Mouse (Mus musculus): ENCODE data around the gene Gm28048. TPM values are rescaled to one million over a fixed set of nuclear protein-coding genes. Genes with fewer than 3 reads are reported as not detected.
A peak's percentile ranks its signal among the peaks of the same experiment; 100 is the strongest.

Gene Gm28048
- total and polyA plus RNA-seq, 2 experiments from 2014 or later, result 2.7 TPM; not detected in 1

DNA sequence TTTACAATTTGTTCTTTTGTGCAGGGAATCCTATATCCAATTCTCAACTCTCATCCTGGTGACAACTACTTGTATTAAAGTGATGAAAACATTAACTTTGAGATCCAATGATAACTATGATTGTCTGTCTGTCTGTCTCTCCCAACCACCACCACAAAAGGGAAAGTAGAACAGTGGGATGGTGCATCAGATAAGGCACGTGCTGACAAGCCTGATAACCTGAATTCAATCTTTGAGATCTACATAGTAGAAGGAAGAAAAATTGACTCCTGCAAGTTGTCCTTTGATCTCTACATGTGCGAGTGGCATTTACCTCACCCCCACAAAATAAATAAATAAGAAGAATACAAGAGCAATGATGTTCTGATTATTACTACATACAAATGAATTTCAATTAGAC, 62.6 kb downstream of the Gm28048 start:
- no peak for DNase-seq (ENCODE audit: low spot score)
- Histone ChIP-seq H3K4me3 (ENCODE audit: low read depth, low read length) (no peak overlapping the region), H3K4me2 (ENCODE audit: low read depth, low read length, poor library complexity, severe bottlenecking) (no peak overlapping the region), H3K4me1 (ENCODE audit: insufficient read depth, low read length) (no peaks in the 10 kb centered on the region), H3K27ac (ENCODE audit: low read depth, low read length) (no peak overlapping the region), H3K27me3 (ENCODE audit: insufficient read depth, low read length) (no peaks in the 10 kb centered on the region), H3K9ac (replicated peaks; ENCODE audit: low read length, poor library complexity, severe bottlenecking) (no peak overlapping the region), H3K36me3 (ENCODE audit: insufficient read depth, low read length) (no peaks in the 10 kb centered on the region), H3K9me3 (ENCODE audit: low read length) (no peaks in the 10 kb centered on the region)
- no peak for ATAC-seq (ENCODE audit: low FRiP score)
- WGBS, result 78% methylated on average over 2 of the region's 2 CpGs
- TF ChIP-seq CTCF (IDR thresholded peaks at IDR 0.05), result no peak

DNA sequence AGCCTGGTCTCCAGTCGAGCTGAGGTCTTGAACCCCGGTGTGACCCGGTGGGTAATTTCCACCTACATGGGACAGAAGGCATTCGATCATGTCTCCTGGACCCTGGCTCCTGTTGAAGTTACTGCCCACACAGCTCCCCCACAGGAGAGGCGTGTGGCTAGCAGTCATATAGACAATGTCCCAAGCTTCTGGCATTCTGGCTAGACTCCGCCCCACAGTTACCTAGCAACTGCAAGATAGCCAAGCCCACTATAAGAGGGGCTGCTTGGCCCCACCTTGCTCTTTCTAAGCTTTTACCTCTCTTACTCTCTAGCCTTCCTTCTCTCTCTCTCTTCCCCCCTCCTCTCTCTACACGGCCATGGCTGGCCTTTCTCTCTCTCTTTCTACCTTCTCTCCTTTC, 64.1 kb downstream of the Gm28048 start:
- no peak overlapping the region for H3K9ac ChIP-seq (replicated peaks; ENCODE audit: low read length, poor library complexity, severe bottlenecking)

DNA sequence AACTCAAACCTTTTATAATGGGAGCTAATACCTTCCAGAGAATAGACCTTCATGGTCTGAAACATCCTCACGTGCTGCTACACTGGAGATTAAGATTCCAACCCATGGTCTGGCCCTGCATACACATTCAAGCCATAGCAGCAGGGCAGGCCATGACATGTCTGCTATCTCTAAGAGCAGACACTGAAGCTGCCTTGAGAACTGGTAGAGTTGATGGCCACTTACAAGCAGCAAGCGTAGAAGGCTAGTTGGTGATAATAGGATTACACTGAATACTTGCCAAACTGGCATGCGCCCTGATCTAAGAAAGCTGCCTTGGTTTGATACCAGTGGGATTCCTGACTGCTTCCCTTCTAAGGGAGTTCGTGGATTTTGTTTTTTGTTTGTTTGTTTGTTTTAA, 68.1 kb downstream of the Gm28048 start:
- Histone ChIP-seq H3K4me3 (ENCODE audit: low read depth, low read length) (no peak overlapping the region), H3K9me3 (ENCODE audit: low read length) (no peaks in the 10 kb centered on the region), H3K4me1 (ENCODE audit: insufficient read depth, low read length) (no peaks in the 10 kb centered on the region), H3K27ac (ENCODE audit: low read depth, low read length) (no peak overlapping the region), H3K4me2 (ENCODE audit: low read depth, low read length, poor library complexity, severe bottlenecking) (no peak overlapping the region), H3K36me3 (ENCODE audit: insufficient read depth, low read length) (no peaks in the 10 kb centered on the region), H3K27me3 (ENCODE audit: insufficient read depth, low read length) (no peaks in the 10 kb centered on the region), H3K9ac (replicated peaks; ENCODE audit: low read length, poor library complexity, severe bottlenecking) (no peak overlapping the region)
- no peak for ATAC-seq (ENCODE audit: low FRiP score)
- no peak for TF ChIP-seq CTCF (IDR thresholded peaks at IDR 0.05)
- 58% methylated on average over 4 of the region's 4 CpGs for WGBS
- DNase-seq (ENCODE audit: low spot score), result peak; percentile 11

More for the DNA sequence above, 64.1 kb downstream of the Gm28048 start:
- no peaks in the 10 kb centered on the region for H3K36me3 ChIP-seq (ENCODE audit: insufficient read depth, low read length)
- H3K4me3 ChIP-seq (ENCODE audit: low read depth, low read length), result no peak overlapping the region
- no peak for ATAC-seq (ENCODE audit: low FRiP score)
- no peak for DNase-seq (ENCODE audit: low spot score)
- TF ChIP-seq CTCF (IDR thresholded peaks at IDR 0.05), result no peak
- no peak overlapping the region for H3K4me2 ChIP-seq (ENCODE audit: low read depth, low read length, poor library complexity, severe bottlenecking)
- no peaks in the 10 kb centered on the region for H3K9me3 ChIP-seq (ENCODE audit: low read length)
- no peaks in the 10 kb centered on the region for H3K4me1 ChIP-seq (ENCODE audit: insufficient read depth, low read length)
- H3K27ac ChIP-seq (ENCODE audit: low read depth, low read length), result no peak overlapping the region
- 94% methylated on average over 7 of the region's 7 CpGs for WGBS
- no peaks in the 10 kb centered on the region for H3K27me3 ChIP-seq (ENCODE audit: insufficient read depth, low read length)

DNA sequence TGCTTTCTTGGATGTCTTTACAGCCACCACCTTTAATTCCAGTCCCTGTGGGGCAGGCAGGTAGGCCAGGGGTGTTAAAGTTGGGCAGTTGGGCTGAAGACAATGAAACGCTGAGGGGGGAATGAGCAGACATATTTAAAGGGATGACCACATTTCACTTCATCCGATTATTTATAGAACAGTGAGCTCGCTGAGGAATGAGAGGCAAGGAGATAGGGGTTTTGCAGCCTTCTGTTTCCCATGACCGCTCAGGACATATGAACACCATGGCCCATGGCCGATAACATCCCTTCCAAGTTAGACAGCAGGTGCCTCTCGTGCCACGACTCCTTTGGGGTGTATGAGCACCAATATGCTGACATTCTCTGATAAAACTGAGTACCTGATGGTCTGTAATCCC, 70.1 kb downstream of the Gm28048 start:
- H3K9ac ChIP-seq (replicated peaks; ENCODE audit: low read length, poor library complexity, severe bottlenecking), result no peak overlapping the region

DNA sequence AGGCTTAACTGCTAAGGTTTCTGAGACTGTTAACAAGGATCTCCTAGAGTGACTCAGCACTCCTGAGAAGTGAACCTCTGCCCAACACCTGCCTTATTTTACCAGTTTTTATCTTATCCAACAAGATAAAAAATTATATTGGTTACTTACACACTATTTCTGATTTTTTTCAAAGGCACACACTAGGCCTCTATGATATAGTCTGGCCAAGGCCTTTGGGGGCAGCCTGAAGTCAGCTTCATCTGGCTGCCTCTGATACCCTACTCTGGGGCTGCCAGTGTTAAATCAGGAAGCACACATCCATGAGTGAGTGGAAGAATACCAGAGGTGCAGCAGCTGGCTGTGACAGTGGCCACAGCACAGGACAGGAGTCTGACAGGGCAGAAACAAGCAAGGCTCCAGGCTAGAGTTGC, 75.4 kb downstream of the Gm28048 start:
- no peaks in the 10 kb centered on the region for H3K4me1 ChIP-seq (ENCODE audit: insufficient read depth, low read length)
- H3K27ac ChIP-seq (ENCODE audit: low read depth, low read length), result no peak overlapping the region
- no peaks in the 10 kb centered on the region for H3K27me3 ChIP-seq (ENCODE audit: insufficient read depth, low read length)
- H3K4me2 ChIP-seq (ENCODE audit: low read depth, low read length, poor library complexity, severe bottlenecking), result no peak overlapping the region
- no peak overlapping the region for H3K4me3 ChIP-seq (ENCODE audit: low read depth, low read length)
- TF ChIP-seq CTCF (IDR thresholded peaks at IDR 0.05), result no peak
- no peaks in the 10 kb centered on the region for H3K36me3 ChIP-seq (ENCODE audit: insufficient read depth, low read length)
- ATAC-seq (ENCODE audit: low FRiP score) (no peak), DNase-seq (ENCODE audit: low spot score) (no peak)
- H3K9me3 ChIP-seq (ENCODE audit: low read length), result no peaks in the 10 kb centered on the region
- no peak overlapping the region for H3K9ac ChIP-seq (replicated peaks; ENCODE audit: low read length, poor library complexity, severe bottlenecking)

More for the DNA sequence above, 70.1 kb downstream of the Gm28048 start:
- Histone ChIP-seq H3K4me3 (ENCODE audit: low read depth, low read length) (no peak overlapping the region), H3K27me3 (ENCODE audit: insufficient read depth, low read length) (no peaks in the 10 kb centered on the region), H3K36me3 (ENCODE audit: insufficient read depth, low read length) (no peaks in the 10 kb centered on the region), H3K27ac (ENCODE audit: low read depth, low read length) (no peak overlapping the region), H3K4me2 (ENCODE audit: low read depth, low read length, poor library complexity, severe bottlenecking) (no peak overlapping the region), H3K9me3 (ENCODE audit: low read length) (no peaks in the 10 kb centered on the region), H3K4me1 (ENCODE audit: insufficient read depth, low read length) (no peaks in the 10 kb centered on the region)
- 97% methylated on average over 7 of the region's 7 CpGs for WGBS
- DNase-seq (ENCODE audit: low spot score) (no peak), ATAC-seq (ENCODE audit: low FRiP score) (no peak)
- TF ChIP-seq CTCF (IDR thresholded peaks at IDR 0.05), result no peak

DNA sequence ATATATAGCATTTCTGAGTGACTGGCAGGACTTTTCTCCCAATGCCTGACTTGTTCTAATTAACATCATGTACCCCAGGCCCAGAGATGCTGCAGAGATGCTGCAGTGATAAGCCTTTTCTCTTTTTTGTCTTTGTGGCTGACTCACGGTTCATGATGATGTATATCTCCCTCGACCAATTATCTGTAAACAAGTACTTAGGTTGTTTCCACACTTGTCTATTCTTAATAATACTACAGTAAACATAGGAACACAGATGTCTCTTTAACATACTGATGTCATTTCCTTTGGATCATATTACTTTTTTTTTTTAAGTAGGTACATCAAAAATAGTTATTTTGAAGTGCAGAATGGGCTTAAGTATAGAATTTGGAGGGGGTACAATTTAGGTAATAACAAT, 79.0 kb downstream of the Gm28048 start:
- TF ChIP-seq CTCF (IDR thresholded peaks at IDR 0.05), result no peak

More for the DNA sequence above, 79.0 kb downstream of the Gm28048 start:
- no peak for DNase-seq (ENCODE audit: low spot score)
- no peak for ATAC-seq (ENCODE audit: low FRiP score)
- no peaks in the 10 kb centered on the region for H3K4me1 ChIP-seq (ENCODE audit: insufficient read depth, low read length)
- no peak overlapping the region for H3K4me2 ChIP-seq (ENCODE audit: low read depth, low read length, poor library complexity, severe bottlenecking)
- H3K27me3 ChIP-seq (ENCODE audit: insufficient read depth, low read length), result no peaks in the 10 kb centered on the region
- H3K36me3 ChIP-seq (ENCODE audit: insufficient read depth, low read length), result no peaks in the 10 kb centered on the region
- no peak overlapping the region for H3K9ac ChIP-seq (replicated peaks; ENCODE audit: low read length, poor library complexity, severe bottlenecking)
- 78% methylated on average over 2 of the region's 2 CpGs for WGBS
- no peaks in the 10 kb centered on the region for H3K9me3 ChIP-seq (ENCODE audit: low read length)
- no peak overlapping the region for H3K27ac ChIP-seq (ENCODE audit: low read depth, low read length)
- H3K4me3 ChIP-seq (ENCODE audit: low read depth, low read length), result no peak overlapping the region

All from midbrain, postnatal 0 days (tissue).